Mouse (Mus musculus) limb, embryonic 12.5 days (tissue): ENCODE data around the gene D130043K22Rik. TPM values are rescaled to one million over a fixed set of nuclear protein-coding genes. Genes with fewer than 3 reads are reported as not detected.

Source experiments
- ATAC-seq: fragments of 200-750 bp; cut with Nextera tagmentation; 2 replicates; pipeline ENCODE4 v1.8.0; 2017; ENCODE audit warnings: low read depth, moderate TSS enrichment; ENCODE audit not compliant: insufficient number of reproducible peaks, insufficient read depth, low FRiP score, low TSS enrichment
- H3K27ac ChIP-seq: fragments of 300-500 bp; sonication (generic); 2 replicates; pipeline ENCODE4 v1.5.1; 2016; ENCODE audit warnings: mild to moderate bottlenecking, moderate library complexity
- H3K27me3 ChIP-seq: fragments of 300-500 bp; sonication (generic); 2 replicates; pipeline ENCODE4 v1.6.1; 2016; ENCODE audit warnings: mild to moderate bottlenecking, moderate library complexity
- H3K36me3 ChIP-seq: fragments of 300-500 bp; sonication (generic); 2 replicates; pipeline ENCODE4 v1.6.1; 2016; ENCODE audit warnings: mild to moderate bottlenecking, moderate library complexity
- H3K4me1 ChIP-seq: fragments of 300-500 bp; sonication (generic); replicated peaks from 2 replicates; pipeline ENCODE4 v1.6.1; 2016
- H3K4me2 ChIP-seq: fragments of 300-500 bp; sonication (generic); 2 replicates; pipeline ENCODE4 v1.6.1; 2016; ENCODE audit warnings: mild to moderate bottlenecking, moderate library complexity
- H3K4me3 ChIP-seq: fragments of 300-500 bp; sonication (generic); replicated peaks from 2 replicates; pipeline ENCODE4 v1.5.1; 2016; ENCODE audit warnings: mild to moderate bottlenecking
- H3K9ac ChIP-seq: fragments of 300-500 bp; sonication (generic); replicated peaks from 2 replicates; pipeline ENCODE4 v1.6.1; 2016; ENCODE audit warnings: mild to moderate bottlenecking, moderate library complexity
- H3K9me3 ChIP-seq: fragments of 300-500 bp; sonication (generic); 2 replicates; pipeline ENCODE4 v1.6.1; 2016; ENCODE audit warnings: mild to moderate bottlenecking, moderate library complexity
- WGBS: fragments of 180-500 bp; shearing (Covaris S2); methylation state at CpG from one replicate; pipeline ENCODE4 v1.1.7; 2016; 5-methylcytosine and 5-hydroxymethylcytosine counted together
- polyA plus RNA-seq: library from polyadenylated mRNA; unstranded; fragments of >200 nt; fragmentation: Nextera tagmentation; extraction: Ambion mirVana; gene quantifications from 2 replicates; pipeline ENCODE4 v1.2.1, GENCODE M21; 2016

The D130043K22Rik gene
- polyA plus RNA-seq, 1 experiment from 2014 or later = 0.29 TPM

DNA sequence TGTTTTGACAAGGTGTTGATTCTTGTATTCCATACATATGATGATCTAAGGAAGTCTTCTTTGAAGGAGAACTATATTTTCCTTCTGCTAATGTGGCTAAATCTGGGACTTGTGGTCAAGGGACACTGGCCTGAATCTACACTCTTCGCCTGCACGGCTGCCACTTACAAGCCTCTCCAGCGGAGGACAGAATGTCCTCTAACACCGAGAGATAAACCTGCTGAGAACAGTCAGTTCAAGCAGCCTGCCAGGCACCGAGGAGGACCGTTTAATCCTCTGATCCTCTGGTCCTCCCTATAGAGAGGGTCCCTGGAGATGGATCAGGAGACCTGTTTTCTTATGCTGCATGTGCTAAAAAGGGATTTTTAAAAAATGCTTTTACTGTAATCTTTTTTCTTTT is 58.5 kb downstream of the D130043K22Rik start:
- no peak for ATAC-seq
- no peaks in the 10 kb centered on the region for H3K9me3 ChIP-seq
- H3K27ac ChIP-seq = no peak overlapping the region
- no peak overlapping the region for H3K9ac ChIP-seq
- no peaks in the 10 kb centered on the region for H3K36me3 ChIP-seq
- H3K4me3 ChIP-seq = no peak overlapping the region
- WGBS = 80% methylated on average over 6 of the region's 6 CpGs
- H3K27me3 ChIP-seq = no peaks in the 10 kb centered on the region
- H3K4me2 ChIP-seq = no peak overlapping the region
- H3K4me1 ChIP-seq = no peaks in the 10 kb centered on the region

GRCm38 (mm10) chr13:24905422-24905821 is 60.5 kb downstream of the D130043K22Rik start:
- Histone ChIP-seq H3K9ac (no peak overlapping the region), H3K27me3 (no peaks in the 10 kb centered on the region), H3K36me3 (no peaks in the 10 kb centered on the region), H3K9me3 (no peaks in the 10 kb centered on the region), H3K27ac (no peak overlapping the region), H3K4me2 (no peak overlapping the region), H3K4me1 (no peaks in the 10 kb centered on the region), H3K4me3 (no peak overlapping the region)
- ATAC-seq = no peak
- WGBS = 90% methylated on average over 12 of the region's 12 CpGs

- no peak for ATAC-seq
- Histone ChIP-seq H3K4me2 (no peak overlapping the region), H3K4me3 (no peak overlapping the region), H3K9me3 (no peaks in the 10 kb centered on the region), H3K27ac (no peak overlapping the region), H3K9ac (no peak overlapping the region), H3K27me3 (no peaks in the 10 kb centered on the region), H3K4me1 (no peaks in the 10 kb centered on the region), H3K36me3 (peaks cover 8% of the 10 kb centered on the region; the same call in 1 of the 2 replicates)
- 85% methylated on average over 11 of the region's 11 CpGs for WGBS
Observed at GRCm38 (mm10) chr13:24906831-24907570, 62.1 kb downstream of the D130043K22Rik start.

GRCm38 (mm10) chr13:24909112-24909511 is 64.2 kb downstream of the D130043K22Rik start:
- Histone ChIP-seq H3K4me3 (no peak overlapping the region), H3K4me1 (no peaks in the 10 kb centered on the region), H3K27me3 (no peaks in the 10 kb centered on the region), H3K4me2 (no peak overlapping the region), H3K27ac (no peak overlapping the region), H3K9me3 (no peaks in the 10 kb centered on the region), H3K9ac (no peak overlapping the region), H3K36me3 (peaks cover 20% of the 10 kb centered on the region; the same call in 1 of the 2 replicates)
- WGBS = 98% methylated on average over 1 of the region's 1 CpGs
- ATAC-seq = no peak

DNA sequence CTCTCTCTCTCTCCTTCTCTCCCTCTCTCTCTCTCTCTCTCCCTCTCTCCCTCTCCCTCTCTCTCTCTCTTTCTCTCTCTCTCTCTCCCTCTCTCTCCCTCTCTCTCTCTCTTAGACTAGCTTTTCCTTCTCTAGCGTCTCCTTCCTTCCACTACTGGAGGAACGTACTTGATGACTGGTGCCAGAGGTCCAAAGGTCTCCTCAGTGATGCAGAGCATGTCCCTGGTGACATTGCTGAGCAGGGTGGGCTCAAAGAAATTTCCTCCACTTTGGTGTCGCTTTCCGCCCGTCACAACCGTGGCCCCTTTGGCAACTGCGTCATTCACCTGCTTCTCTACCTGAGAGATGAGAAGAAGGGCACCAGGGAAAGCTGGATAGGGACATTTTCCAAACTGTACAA is 68.6 kb downstream of the D130043K22Rik start:
- Histone ChIP-seq H3K4me1 (no peaks in the 10 kb centered on the region), H3K9me3 (no peaks in the 10 kb centered on the region), H3K4me2 (no peak overlapping the region), H3K9ac (no peak overlapping the region), H3K4me3 (no peak overlapping the region), H3K27me3 (no peaks in the 10 kb centered on the region), H3K27ac (no peak overlapping the region), H3K36me3 (peaks cover 51% of the 10 kb centered on the region; the same call in 1 of the 2 replicates)
- ATAC-seq = no peak
- 92% methylated on average over 7 of the region's 7 CpGs for WGBS

- no peak overlapping the region for H3K27ac ChIP-seq
- no peaks in the 10 kb centered on the region for H3K27me3 ChIP-seq
- no peak overlapping the region for H3K9ac ChIP-seq
- 91% methylated on average over 4 of the region's 4 CpGs for WGBS
- H3K36me3 ChIP-seq = peaks cover 58% of the 10 kb centered on the region
- no peaks in the 10 kb centered on the region for H3K4me1 ChIP-seq
- no peaks in the 10 kb centered on the region for H3K9me3 ChIP-seq
- H3K4me2 ChIP-seq = no peak overlapping the region
- no peak for ATAC-seq
- H3K4me3 ChIP-seq = no peak overlapping the region
Observed at GRCm38 (mm10) chr13:24914915-24915314, 70.0 kb downstream of the D130043K22Rik start.

DNA sequence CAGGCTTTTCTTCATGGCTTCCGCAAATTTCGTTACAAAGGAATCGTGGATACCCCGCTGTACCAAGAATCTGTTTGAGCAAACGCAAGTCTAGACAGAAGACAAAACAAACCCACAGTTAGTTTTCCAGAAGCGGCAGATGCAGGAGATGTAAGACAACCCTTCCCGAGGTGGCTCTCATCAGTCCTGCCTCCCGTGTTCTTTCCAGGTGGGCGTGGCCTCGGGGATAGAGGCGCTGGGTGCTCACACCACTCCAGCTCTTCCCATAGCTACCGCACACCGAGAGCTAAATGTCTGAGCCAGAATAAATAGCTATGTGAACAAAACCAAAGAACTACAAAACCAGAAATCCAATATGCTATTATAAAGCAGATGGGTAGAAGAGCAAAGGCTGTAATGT is 70.9 kb downstream of the D130043K22Rik start:
- Histone ChIP-seq H3K27ac (no peak overlapping the region), H3K4me1 (no peaks in the 10 kb centered on the region), H3K9me3 (no peaks in the 10 kb centered on the region), H3K4me3 (no peak overlapping the region), H3K36me3 (peaks cover 58% of the 10 kb centered on the region), H3K27me3 (no peaks in the 10 kb centered on the region), H3K9ac (no peak overlapping the region), H3K4me2 (no peak overlapping the region)
- no peak for ATAC-seq
- 70% methylated on average over 13 of the region's 13 CpGs for WGBS

DNA sequence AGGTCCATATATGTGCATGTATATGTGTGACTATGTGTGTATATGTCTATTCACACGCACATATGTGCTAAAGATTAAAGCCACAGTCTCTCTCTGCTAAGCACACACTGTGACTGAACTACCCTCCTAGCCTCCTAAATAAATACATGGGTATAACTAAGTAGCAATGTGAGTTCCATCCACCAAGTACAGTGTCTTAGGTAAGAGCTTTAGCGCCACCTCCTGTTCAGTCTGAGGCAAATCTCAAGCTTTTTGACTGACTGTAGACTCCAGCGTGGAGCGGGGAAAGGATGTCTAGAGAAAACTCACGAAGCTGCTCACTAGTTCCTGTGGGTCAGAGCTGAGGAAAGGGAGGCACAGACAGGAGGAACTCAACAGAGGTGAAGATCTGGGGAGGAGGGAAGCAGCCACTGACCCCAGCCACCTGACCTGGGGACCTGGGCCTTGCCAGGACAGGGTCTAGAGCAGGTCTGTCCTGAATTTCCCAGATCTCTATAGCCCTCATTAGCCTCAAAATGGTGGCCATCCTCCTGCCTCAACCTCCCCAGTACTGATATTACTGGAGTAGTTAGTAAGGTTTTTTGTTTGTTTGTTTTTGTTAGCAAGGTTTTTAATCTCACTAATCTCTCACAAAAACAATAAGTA is 75.5 kb downstream of the D130043K22Rik start:
- WGBS = 31% methylated on average over 5 of the region's 5 CpGs
- Histone ChIP-seq H3K9me3 (no peaks in the 10 kb centered on the region), H3K4me2 (no peak overlapping the region), H3K27me3 (no peaks in the 10 kb centered on the region), H3K4me1 (no peaks in the 10 kb centered on the region), H3K9ac (no peak overlapping the region), H3K4me3 (no peak overlapping the region), H3K27ac (no peak overlapping the region), H3K36me3 (peaks cover 53% of the 10 kb centered on the region)
- peak; percentile 52; the same call in 1 of the 2 replicates for ATAC-seq

GRCm38 (mm10) chr13:24921281-24921680 is 76.3 kb downstream of the D130043K22Rik start:
- Histone ChIP-seq H3K4me2 (no peak overlapping the region), H3K4me3 (no peak overlapping the region), H3K9me3 (no peaks in the 10 kb centered on the region), H3K27ac (no peak overlapping the region), H3K27me3 (no peaks in the 10 kb centered on the region), H3K9ac (no peak overlapping the region), H3K36me3 (peaks cover 47% of the 10 kb centered on the region), H3K4me1 (no peaks in the 10 kb centered on the region)
- ATAC-seq = no peak
- WGBS = 76% methylated on average over 6 of the region's 6 CpGs

- WGBS = 96% methylated on average over 5 of the region's 5 CpGs
- no peaks in the 10 kb centered on the region for H3K27me3 ChIP-seq
Observed at GRCm38 (mm10) chr13:24923991-24924390, 79.1 kb downstream of the D130043K22Rik start.

DNA sequence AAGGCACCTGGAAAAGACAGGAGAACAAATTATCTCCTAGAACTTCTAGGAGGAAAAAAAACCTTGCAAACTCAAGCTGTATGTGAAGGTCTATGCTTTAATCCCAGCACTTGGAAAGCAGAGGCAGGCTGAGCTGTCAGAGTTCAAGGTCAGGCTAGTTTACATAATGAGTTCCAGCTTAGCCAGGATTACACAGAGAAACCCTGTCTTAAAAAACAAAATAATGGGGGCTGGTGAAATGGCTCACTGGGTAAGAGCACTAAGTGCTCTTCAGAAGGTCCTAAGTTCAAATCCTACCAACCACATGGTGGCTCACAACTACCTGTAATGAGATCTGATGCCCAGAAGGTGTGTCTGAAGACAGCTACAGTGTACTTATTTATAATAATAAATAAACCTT is 85.7 kb downstream of the D130043K22Rik start:
- Histone ChIP-seq H3K9me3 (no peaks in the 10 kb centered on the region), H3K27ac (no peak overlapping the region), H3K9ac (no peak overlapping the region), H3K4me3 (no peak overlapping the region), H3K27me3 (no peaks in the 10 kb centered on the region), H3K4me1 (no peaks in the 10 kb centered on the region), H3K36me3 (no peaks in the 10 kb centered on the region), H3K4me2 (no peak overlapping the region)
- no peak for ATAC-seq

More at GRCm38 (mm10) chr13:24923991-24924390, 79.1 kb downstream of the D130043K22Rik start:
- no peaks in the 10 kb centered on the region for H3K4me1 ChIP-seq
- H3K4me3 ChIP-seq = no peak overlapping the region
- H3K9me3 ChIP-seq = no peaks in the 10 kb centered on the region
- no peak for ATAC-seq
- no peak overlapping the region for H3K4me2 ChIP-seq
- no peak overlapping the region for H3K27ac ChIP-seq
- H3K36me3 ChIP-seq = peaks cover 30% of the 10 kb centered on the region
- H3K9ac ChIP-seq = no peak overlapping the region
